Mouse (Mus musculus) liver, embryonic 13.5 days (tissue): ENCODE data around the gene Stt3b. TPM values are rescaled to one million over a fixed set of nuclear protein-coding genes. Genes with fewer than 3 reads are reported as not detected.
A peak's percentile ranks its signal among the peaks of the same experiment; 100 is the strongest.

Experiments used
- ATAC-seq: fragments of 200-750 bp; cut with Nextera tagmentation; 2 replicates; pipeline ENCODE4 v1.8.0; 2017; ENCODE audit warnings: low read depth, mild to moderate bottlenecking, moderate number of reproducible peaks, moderate library complexity
- DNase-seq: peaks from one replicate; pipeline ENCODE4 v3.0.0; 2022
- H3K27ac ChIP-seq: fragments of 300-500 bp; sonication (generic); 2 replicates; pipeline ENCODE4 v1.5.1; 2015; ENCODE audit warnings: moderate library complexity, mild to moderate bottlenecking, inconsistent platforms
- H3K27me3 ChIP-seq: fragments of 300-500 bp; sonication (generic); 2 replicates; pipeline ENCODE4 v1.6.1; 2015; ENCODE audit warnings: mild to moderate bottlenecking, inconsistent platforms
- H3K36me3 ChIP-seq: fragments of 300-500 bp; sonication (generic); 2 replicates; pipeline ENCODE4 v1.6.1; 2015; ENCODE audit warnings: mild to moderate bottlenecking, inconsistent platforms
- H3K4me1 ChIP-seq: fragments of 300-500 bp; sonication (generic); replicated peaks from 2 replicates; pipeline ENCODE4 v1.6.1; 2015; ENCODE audit warnings: inconsistent platforms
- H3K4me2 ChIP-seq: fragments of 300-500 bp; sonication (generic); 2 replicates; pipeline ENCODE4 v1.6.1; 2015; ENCODE audit warnings: inconsistent platforms, mild to moderate bottlenecking, moderate library complexity
- H3K4me3 ChIP-seq: fragments of 300-500 bp; sonication (generic); replicated peaks from 2 replicates; pipeline ENCODE4 v1.5.1; 2015; ENCODE audit warnings: mild to moderate bottlenecking, inconsistent platforms
- H3K9ac ChIP-seq: fragments of 300-500 bp; sonication (generic); 2 replicates; pipeline ENCODE4 v1.6.1; 2015; ENCODE audit warnings: mild to moderate bottlenecking, inconsistent platforms
- H3K9me3 ChIP-seq: fragments of 300-500 bp; sonication (generic); replicated peaks from 2 replicates; pipeline ENCODE4 v1.6.1; 2016; ENCODE audit warnings: inconsistent platforms
- WGBS: fragments of 180-500 bp; shearing (Covaris S2); methylation state at CpG from one replicate; pipeline ENCODE4 v1.1.7; 2015; ENCODE audit not compliant: insufficient replicate concordance; 5-methylcytosine and 5-hydroxymethylcytosine counted together
- polyA plus RNA-seq: library from polyadenylated mRNA; unstranded; fragments of >200 nt; fragmentation: Nextera tagmentation; extraction: Ambion mirVana; gene quantifications from 2 replicates; pipeline ENCODE4 v1.2.1, GENCODE M21; 2015

Stt3b gene
- polyA plus RNA-seq, 1 experiment from 2014 or later: 62.4 TPM

DNA sequence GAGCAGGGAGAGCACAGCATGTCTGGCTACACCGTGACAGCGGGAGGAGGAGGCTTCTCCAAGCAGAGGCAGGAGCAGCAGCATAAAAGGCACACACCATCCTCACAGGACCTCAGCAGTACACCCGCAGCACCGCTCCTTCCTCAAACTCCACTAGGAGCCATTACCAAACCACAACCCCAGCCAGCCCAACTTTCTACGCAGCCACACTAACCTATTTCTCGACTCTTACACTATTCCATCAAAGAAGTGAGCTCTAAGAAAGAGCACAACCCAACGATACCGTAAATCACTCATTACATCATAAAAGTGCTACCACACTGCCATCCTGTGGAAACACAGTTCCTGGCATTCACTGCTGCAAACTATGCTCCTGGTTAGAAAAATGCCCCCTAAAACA lies 48.8 kb downstream of the Stt3b start:
- peaks cover 23% of the 10 kb centered on the region for H3K4me1 ChIP-seq
- H3K4me3 ChIP-seq: no peak overlapping the region
- peaks cover 38% of the 10 kb centered on the region for H3K36me3 ChIP-seq
- DNase-seq (no peak), ATAC-seq (no peak)
- 75% methylated on average over 8 of the region's 8 CpGs for WGBS
- H3K9ac ChIP-seq: no peak overlapping the region
- no peak overlapping the region for H3K4me2 ChIP-seq
- H3K27me3 ChIP-seq: no peaks in the 10 kb centered on the region
- no peaks in the 10 kb centered on the region for H3K9me3 ChIP-seq
- H3K27ac ChIP-seq: no peak overlapping the region; the same call in 1 of the 2 replicates

DNA sequence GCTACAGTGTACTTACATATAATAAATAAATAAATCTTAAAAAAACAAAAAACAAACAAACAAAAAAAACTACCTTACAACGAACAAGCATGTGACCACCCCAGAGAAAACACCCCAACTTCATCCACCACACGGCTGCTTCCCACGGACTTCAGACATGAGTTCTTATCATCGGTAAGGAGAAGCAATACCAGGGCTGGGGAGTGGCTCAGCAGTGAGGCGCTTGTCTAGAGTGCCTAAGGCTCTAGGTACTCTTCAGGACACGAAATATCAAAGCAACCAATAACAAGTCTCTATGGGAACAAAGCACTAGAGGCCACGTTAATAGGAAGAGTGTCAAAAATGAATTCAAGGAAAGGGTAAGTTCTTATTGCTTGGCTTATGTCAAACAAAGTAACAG lies 49.8 kb downstream of the Stt3b start:
- Histone ChIP-seq H3K9me3 (no peaks in the 10 kb centered on the region), H3K27ac (no peak overlapping the region; the same call in 1 of the 2 replicates), H3K27me3 (no peaks in the 10 kb centered on the region), H3K4me2 (no peak overlapping the region), H3K4me3 (no peak overlapping the region), H3K36me3 (peaks cover 38% of the 10 kb centered on the region), H3K9ac (no peak overlapping the region), H3K4me1 (peaks cover 23% of the 10 kb centered on the region)
- 37% methylated on average over 7 of the region's 7 CpGs for WGBS
- no peak for DNase-seq
- ATAC-seq: peak; percentile 74

DNA sequence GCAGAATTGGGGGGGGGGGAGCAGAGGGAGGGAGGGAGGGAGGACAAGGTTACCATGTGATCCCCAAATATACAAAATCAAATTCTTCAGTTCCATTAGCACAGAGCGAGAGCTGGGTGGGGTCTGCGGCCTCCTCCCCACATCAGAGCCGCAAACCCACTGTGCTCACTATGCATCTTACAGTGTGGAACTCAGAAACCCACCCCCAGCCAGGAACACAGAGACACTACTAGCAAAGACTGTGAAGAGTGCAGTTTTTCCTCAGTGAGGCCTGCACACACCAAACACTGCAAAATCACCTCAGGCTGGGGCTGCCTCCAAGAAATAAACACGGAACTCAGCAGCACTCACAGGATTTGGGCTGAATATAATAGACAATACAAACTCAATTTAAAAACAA lies 50.4 kb downstream of the Stt3b start:
- Histone ChIP-seq H3K27ac (no peak overlapping the region), H3K4me2 (no peak overlapping the region), H3K27me3 (no peaks in the 10 kb centered on the region), H3K4me1 (peaks cover 23% of the 10 kb centered on the region), H3K9ac (no peak overlapping the region), H3K4me3 (no peak overlapping the region), H3K9me3 (no peaks in the 10 kb centered on the region), H3K36me3 (peaks cover 41% of the 10 kb centered on the region)
- WGBS: 82% methylated on average over 4 of the region's 4 CpGs
- ATAC-seq: no peak
- DNase-seq: no peak

DNA sequence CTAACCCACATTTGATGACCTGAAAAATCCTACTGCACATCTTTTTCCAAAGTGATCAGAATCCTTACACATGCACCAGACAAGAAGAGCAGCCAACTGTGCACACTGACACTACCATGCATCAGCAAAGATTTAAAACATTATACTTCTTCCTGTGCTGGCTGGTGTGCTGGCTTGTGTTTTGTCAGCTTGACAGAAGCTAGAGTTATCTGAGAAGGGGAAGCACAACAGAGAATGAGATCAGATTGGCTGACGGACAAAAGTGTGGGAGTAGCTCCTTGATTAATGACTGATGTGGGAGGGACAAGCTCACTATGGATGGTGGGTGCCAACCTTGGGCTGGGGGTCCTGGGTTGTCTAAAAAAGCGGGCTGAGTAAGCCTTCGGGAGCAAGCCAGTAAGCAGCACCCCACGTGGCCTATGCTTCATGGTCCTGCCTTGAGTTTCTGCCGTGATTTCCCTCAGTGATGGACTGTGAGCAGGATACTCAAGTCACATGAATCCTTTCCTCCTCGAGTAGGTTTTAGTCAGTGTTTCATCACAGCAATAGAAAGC lies 52.4 kb downstream of the Stt3b start:
- Histone ChIP-seq H3K9ac (no peak overlapping the region), H3K27me3 (no peaks in the 10 kb centered on the region), H3K9me3 (no peaks in the 10 kb centered on the region), H3K4me1 (peaks cover 23% of the 10 kb centered on the region), H3K27ac (no peak overlapping the region), H3K4me2 (no peak overlapping the region), H3K36me3 (peaks cover 53% of the 10 kb centered on the region), H3K4me3 (no peak overlapping the region)
- DNase-seq: no peak
- 78% methylated on average over 6 of the region's 6 CpGs for WGBS
- no peak for ATAC-seq

DNA sequence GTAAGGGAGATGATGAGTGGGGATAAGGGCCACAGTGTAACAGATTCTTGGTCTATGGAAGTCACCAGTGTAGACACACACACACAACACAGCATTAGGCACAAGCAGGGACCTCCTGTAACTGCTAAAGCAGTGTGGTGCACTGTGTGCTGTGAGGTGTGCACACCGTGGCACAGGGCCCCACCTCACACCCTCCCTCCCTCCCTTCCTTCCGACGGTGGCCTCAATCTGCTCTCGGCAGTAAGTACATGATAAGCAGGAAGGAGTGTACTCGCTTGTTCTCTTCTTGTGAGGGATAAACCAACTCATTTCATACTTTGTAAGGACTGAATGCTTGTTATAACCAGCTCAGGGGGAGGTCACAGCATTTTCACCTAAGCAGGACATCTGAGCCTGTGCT lies 61.1 kb downstream of the Stt3b start:
- Histone ChIP-seq H3K36me3 (peaks cover 83% of the 10 kb centered on the region), H3K4me2 (0 out of 2 replicates have a peak overlapping the region, but pooled peaks have one; percentile 12), H3K27ac (peak overlapping the region; percentile 13; the same call in 1 of the 2 replicates), H3K4me3 (no peak overlapping the region), H3K27me3 (no peaks in the 10 kb centered on the region), H3K4me1 (peaks cover 19% of the 10 kb centered on the region), H3K9ac (no peak overlapping the region), H3K9me3 (no peaks in the 10 kb centered on the region)
- 21% methylated on average over 5 of the region's 5 CpGs for WGBS
- no peak for DNase-seq
- peak; percentile 88 for ATAC-seq

DNA sequence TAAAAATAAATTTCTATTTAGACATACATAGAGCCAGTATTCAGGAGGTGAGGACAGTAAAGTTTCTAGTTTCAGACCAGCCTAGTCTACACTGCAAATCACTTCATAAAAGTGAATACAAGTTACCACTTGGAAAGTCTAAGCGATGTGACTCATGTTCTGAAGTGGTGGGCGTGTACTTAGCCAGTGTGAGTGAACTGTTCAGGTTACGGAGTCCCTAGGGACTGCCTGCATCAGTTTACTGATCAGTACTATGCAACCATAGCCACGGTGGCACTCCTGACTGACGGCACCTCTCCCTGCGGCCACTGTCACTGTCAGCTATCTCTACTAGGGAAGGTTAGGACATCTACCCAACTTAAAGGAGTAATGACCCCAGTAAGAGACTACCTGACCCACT lies 65.1 kb downstream of the Stt3b start:
- DNase-seq: no peak
- no peaks in the 10 kb centered on the region for H3K9me3 ChIP-seq

DNA sequence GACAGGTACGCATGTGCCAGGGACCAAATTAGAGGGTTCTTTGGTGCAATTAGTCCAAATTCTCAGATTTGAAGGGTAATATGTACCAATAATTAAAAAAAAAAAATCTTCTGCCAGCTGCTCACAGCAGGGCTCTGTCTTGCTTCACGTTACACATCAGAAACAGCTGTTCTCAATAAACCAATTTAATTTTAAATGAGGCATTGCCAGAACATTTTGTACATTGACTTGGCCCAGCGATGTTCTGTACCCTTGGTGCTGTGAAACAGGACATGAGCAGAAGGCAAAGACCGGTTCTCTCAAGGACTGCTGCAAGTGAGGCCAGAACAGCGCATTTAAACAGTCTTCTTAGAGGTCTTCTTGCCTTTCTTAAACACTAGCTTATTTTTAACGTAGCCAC lies 66.6 kb downstream of the Stt3b start:
- Histone ChIP-seq H3K9ac (no peak overlapping the region), H3K4me1 (no peaks in the 10 kb centered on the region), H3K27me3 (no peaks in the 10 kb centered on the region), H3K4me3 (no peak overlapping the region), H3K4me2 (no peak overlapping the region), H3K27ac (no peak overlapping the region), H3K9me3 (no peaks in the 10 kb centered on the region), H3K36me3 (peaks cover 87% of the 10 kb centered on the region)
- no peak for DNase-seq
- no peak for ATAC-seq
- 92% methylated on average over 6 of the region's 6 CpGs for WGBS

More for the DNA sequence above, 65.1 kb downstream of the Stt3b start:
- Histone ChIP-seq H3K36me3 (peaks cover 94% of the 10 kb centered on the region), H3K27me3 (no peaks in the 10 kb centered on the region), H3K4me2 (no peak overlapping the region), H3K4me1 (peaks cover 13% of the 10 kb centered on the region), H3K27ac (no peak overlapping the region), H3K4me3 (no peak overlapping the region), H3K9ac (no peak overlapping the region)
- no peak for ATAC-seq
- WGBS: 82% methylated on average over 6 of the region's 6 CpGs

DNA sequence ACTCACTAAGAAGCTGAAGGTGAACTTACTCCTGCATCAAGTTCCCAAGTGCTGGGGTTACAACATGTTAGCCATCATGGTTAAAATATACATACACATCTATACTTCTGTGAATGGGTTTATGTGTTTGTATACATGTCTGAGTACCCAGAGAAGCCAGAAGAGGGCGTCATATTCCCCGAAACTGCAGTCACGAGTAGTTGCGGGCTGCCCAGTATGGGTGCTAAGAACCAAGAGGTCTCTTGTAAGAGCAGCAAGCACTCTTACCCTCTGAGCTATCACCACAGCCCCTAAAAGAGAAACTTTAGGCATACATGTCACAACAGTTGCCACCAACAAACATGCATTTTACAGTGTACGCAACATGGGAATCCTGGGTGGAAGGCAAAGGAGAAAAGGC lies 70.4 kb downstream of the Stt3b start:
- H3K27ac ChIP-seq: no peak overlapping the region
- H3K4me2 ChIP-seq: no peak overlapping the region
- H3K27me3 ChIP-seq: no peaks in the 10 kb centered on the region
- no peak for ATAC-seq
- no peaks in the 10 kb centered on the region for H3K4me1 ChIP-seq
- WGBS: 86% methylated on average over 5 of the region's 5 CpGs
- no peak overlapping the region for H3K9ac ChIP-seq
- H3K36me3 ChIP-seq: peaks cover 53% of the 10 kb centered on the region
- no peaks in the 10 kb centered on the region for H3K9me3 ChIP-seq
- no peak for DNase-seq
- no peak overlapping the region for H3K4me3 ChIP-seq

DNA sequence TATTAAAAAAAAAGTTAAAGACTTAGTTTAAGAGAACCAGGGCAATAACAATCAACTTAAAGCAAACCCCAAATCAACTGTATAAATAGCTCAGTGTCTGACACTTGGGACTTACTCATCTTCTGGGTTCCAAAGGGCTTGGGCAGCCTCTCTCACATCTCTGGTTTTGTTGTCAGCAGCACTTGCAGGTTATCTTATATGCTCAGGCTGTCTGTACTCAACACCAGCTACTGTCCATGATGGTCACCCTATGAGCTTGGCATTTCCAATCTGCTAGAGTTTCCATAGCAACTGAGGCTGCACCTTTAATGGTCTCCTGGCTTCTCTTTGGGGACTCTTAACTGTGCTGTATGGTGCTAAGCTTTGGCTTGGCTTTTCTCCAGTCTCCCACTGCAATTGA lies 72.3 kb downstream of the Stt3b start:
- Histone ChIP-seq H3K27ac (no peak overlapping the region), H3K4me1 (no peaks in the 10 kb centered on the region), H3K4me3 (no peak overlapping the region), H3K36me3 (peaks cover 34% of the 10 kb centered on the region), H3K4me2 (no peak overlapping the region), H3K9ac (no peak overlapping the region), H3K9me3 (no peaks in the 10 kb centered on the region), H3K27me3 (no peaks in the 10 kb centered on the region)
- ATAC-seq (0 out of 2 replicates have a peak, but pooled peaks have one; percentile 30), DNase-seq (no peak)

DNA sequence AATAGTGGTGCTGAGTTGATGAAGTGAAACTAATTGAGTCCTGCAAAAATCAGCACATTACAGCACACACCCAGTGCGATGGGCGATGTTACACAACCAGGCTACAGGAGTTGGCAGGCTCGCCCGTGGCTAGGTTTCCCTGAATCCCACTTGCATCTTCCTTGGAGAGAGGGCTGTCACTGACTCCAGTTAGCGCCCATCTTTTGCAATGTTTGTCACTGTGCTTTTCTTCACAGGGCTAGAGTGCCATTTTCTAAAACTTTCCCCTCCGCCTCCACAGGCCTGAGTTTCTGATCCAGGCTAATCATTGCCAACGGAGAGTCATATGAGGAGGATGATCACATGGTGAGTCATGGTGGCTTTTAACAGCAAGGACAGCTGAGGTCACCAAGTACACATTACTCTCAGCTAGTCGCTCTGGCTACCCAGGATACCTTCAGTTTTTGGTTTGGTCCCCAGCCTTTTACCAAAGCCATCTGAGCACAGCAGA lies 73.8 kb downstream of the Stt3b start:
- Histone ChIP-seq H3K4me3 (no peak overlapping the region), H3K27me3 (no peaks in the 10 kb centered on the region), H3K27ac (no peak overlapping the region), H3K9ac (no peak overlapping the region), H3K4me1 (no peaks in the 10 kb centered on the region), H3K9me3 (no peaks in the 10 kb centered on the region), H3K4me2 (no peak overlapping the region), H3K36me3 (peaks cover 18% of the 10 kb centered on the region)
- DNase-seq (no peak), ATAC-seq (no peak)
- WGBS: 80% methylated on average over 8 of the region's 8 CpGs

DNA sequence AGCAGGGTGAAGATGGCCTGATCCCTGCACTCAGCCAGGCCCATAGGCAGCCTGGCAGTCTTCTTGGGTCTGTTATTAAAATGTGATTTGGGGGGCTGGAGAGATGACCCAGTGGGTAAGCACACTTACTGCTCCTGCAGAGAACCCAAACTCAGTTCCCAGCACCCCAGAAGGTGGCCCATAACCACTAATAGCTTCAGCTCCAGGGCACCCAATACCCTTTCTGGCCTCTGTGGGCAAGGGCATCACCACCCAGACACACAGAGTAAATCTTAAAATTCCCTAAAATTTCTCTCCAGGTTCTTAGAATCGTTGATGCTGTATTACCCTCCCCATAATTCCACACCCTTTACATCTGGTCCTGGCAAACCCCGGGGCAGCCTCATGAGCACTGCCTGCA lies 75.7 kb downstream of the Stt3b start:
- Histone ChIP-seq H3K9ac (no peak overlapping the region), H3K4me2 (no peak overlapping the region), H3K27ac (no peak overlapping the region), H3K9me3 (no peaks in the 10 kb centered on the region), H3K36me3 (no peaks in the 10 kb centered on the region; the same call in none of the 2 replicates), H3K4me1 (no peaks in the 10 kb centered on the region), H3K4me3 (no peak overlapping the region), H3K27me3 (no peaks in the 10 kb centered on the region)
- 76% methylated on average over 2 of the region's 2 CpGs for WGBS
- ATAC-seq (no peak), DNase-seq (no peak)

DNA sequence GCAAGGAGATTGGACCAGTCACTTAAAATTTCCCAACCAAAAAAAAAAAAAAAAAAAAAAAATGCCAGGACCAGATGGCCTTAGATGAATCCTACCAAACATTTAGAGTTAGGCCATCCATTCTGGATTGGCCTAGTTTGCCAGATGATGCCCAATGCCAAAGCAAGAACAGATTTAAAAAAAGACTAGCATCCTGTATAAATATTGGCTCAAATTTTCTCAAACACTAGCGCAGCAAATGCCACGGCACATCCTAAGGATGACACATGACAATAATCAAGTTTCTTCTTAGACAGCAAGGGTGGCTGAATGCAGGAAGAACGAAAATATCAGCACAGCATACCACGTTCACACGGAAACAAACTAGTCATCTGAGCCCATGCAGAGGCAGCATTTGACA lies 76.5 kb downstream of the Stt3b start:
- no peaks in the 10 kb centered on the region for H3K4me1 ChIP-seq
- H3K36me3 ChIP-seq: no peaks in the 10 kb centered on the region; the same call in 1 of the 2 replicates
- no peak overlapping the region for H3K9ac ChIP-seq
- no peaks in the 10 kb centered on the region for H3K9me3 ChIP-seq
- 78% methylated on average over 5 of the region's 5 CpGs for WGBS
- no peak for ATAC-seq
- no peak for DNase-seq
- no peak overlapping the region for H3K4me2 ChIP-seq
- H3K4me3 ChIP-seq: no peak overlapping the region
- no peak overlapping the region for H3K27ac ChIP-seq
- no peaks in the 10 kb centered on the region for H3K27me3 ChIP-seq
